Mouse (Mus musculus) layer of hippocampus, postnatal 10 days (tissue): ENCODE measurements around the gene Ccl25. TPM values are rescaled to one million over a fixed set of nuclear protein-coding genes. Genes with fewer than 3 reads are reported as not detected.
"Not testable (repeated sequence)": the region's sequence is repeated elsewhere in the genome, so short reads cannot be mapped to it uniquely, and the experiment has no call there.

Experiments
- DNase-seq, 2 experiments: peaks; one replicate each; pipeline ENCODE4 v3.0.0; 2021; ENCODE audit warnings: low spot score in 2 of 2
- total RNA-seq, 2 experiments: library from RNA; stranded (reverse); gene quantifications; 2 replicates each; pipeline ENCODE4 v1.2.3; 2021

Gene Ccl25
- total RNA-seq, 2 experiments from 2014 or later: 23.0 to 24.1 TPM

- DNase-seq: no peak
Observed at GRCm38 (mm10) chr8:4335678-4336077, 10.7 kb downstream of the Ccl25 start.

GRCm38 (mm10) chr8:4340207-4340606 lies 15.2 kb downstream of the Ccl25 start:
- DNase-seq: no peak

GRCm38 (mm10) chr8:4347661-4348060 lies 22.7 kb downstream of the Ccl25 start:
- no peak for DNase-seq

DNA sequence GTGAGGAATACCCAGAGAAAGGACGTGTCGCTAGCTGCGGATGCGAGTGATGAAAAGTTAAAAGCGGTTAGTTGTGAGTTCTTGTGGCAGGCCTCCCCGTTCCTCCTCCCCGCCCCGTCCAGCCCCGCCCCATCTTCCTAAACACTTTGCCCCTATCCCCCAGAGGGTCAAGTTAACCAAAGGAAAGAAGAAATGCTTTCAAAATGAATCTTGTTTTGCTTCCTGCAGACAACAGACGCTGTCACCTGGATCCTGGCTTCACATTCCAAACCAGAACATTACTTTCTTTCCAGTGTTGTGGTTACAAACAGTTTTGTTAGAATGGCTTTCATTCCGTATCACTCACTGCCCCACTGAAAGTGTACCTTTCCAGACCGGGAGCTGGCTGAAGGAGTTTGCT lies 23.3 kb downstream of the Ccl25 start:
- DNase-seq: no peak

GRCm38 (mm10) chr8:4349335-4349734 lies 24.3 kb downstream of the Ccl25 start:
- DNase-seq: no peak

DNA sequence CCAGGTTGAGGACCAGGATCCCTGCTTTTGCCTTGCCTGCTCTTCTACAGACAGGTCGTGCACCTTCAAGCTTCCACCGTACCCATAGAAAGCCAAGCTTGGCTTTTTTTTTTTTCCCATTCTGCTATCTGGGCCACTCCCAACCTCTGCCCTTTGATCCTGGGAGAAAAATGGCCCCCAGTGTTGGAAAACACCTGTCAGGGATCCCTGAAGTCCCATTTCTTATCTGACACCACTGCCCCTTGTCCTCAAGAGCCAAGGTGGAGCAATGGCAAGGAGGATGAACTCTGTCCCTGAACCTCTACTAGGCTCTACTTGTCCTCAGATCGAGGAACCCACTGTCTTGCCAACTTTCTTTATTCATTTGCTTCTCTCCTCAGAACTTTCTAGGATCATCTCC lies 25.6 kb downstream of the Ccl25 start:
- DNase-seq: no peak

DNA sequence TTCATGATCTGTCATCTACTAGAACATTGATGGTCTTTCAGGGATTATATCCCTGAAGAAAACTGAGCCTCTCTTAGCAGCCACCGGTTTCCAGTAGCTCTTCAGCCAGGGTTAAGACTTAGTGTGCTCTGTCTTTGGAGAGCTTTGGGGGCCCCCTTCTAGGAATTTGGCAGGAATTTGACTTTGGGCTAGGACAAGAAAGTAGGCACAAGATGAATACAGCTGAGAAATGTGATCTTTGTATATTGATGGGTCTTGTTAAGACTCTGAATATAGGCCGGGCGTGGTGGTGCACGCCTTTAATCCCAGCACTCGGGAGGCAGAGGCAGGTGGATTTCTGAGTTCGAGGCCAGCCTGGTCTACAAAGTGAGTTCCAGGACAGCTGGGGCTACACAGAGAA lies 27.6 kb downstream of the Ccl25 start:
- not testable (repeated sequence) for DNase-seq

GRCm38 (mm10) chr8:4353741-4354140 lies 28.7 kb downstream of the Ccl25 start:
- no peak for DNase-seq

GRCm38 (mm10) chr8:4354516-4354915 lies 29.5 kb downstream of the Ccl25 start:
- DNase-seq: no peak

- no peak for DNase-seq
Observed at GRCm38 (mm10) chr8:4355455-4355854, 30.4 kb downstream of the Ccl25 start.

DNA sequence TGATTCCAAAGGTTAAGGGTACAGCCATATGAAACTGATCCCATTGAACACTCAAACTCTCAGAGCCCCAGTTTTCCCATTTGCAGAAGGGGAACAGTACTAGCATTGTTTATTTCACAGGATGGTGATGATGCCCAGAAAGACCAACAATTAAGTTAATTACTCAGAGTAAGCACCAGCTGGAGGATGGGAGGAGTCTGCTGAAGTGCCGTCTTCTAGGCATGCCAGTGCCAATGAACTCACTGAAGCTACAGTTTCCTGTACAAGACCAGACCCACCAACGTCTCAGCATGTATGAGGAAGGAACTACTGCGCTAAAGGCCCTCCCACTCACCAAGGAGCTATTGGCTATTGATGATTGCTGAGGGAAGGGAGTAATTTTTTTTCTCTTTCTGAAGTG lies 34.4 kb downstream of the Ccl25 start:
- no peak for DNase-seq

- no peak for DNase-seq
Observed at GRCm38 (mm10) chr8:4360922-4361321, 35.9 kb downstream of the Ccl25 start.

DNA sequence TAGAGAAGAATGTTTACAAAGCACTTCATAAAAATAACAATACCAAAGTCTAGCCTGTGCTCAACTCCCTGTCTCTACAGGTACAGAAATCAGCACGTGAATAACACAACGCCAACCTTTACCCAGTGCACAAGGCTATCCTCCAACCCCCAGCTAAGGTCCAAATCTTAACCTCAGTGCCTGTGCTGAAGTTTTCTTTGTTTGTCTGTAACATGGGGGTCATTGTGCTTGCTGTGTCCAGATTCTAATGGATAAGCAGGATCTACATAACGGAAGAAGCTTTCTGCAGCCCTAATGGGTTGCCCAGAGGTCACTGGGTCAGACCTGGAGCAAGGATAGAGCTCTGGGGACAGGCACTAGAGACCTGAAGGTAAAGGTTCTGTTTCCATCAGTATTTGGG lies 41.2 kb downstream of the Ccl25 start:
- DNase-seq: no peak

DNA sequence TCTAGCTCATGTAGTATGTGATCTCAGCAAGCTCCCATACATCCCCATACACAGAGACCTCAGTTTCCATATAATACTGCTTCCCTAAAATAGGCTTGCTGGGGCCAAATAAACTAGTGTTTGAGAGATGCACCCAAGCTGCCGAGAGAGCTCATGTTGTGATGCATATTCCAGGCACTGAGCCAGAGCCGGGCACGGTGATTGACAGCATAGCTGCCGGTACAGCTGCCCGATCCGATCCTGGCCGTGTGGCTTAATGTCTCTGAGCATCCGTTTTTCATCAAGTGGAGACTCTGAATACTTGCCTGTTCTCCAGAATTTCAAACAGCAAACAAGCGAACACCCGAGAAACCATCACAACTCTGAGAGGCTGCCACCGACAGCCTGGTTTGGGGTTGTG lies 42.8 kb downstream of the Ccl25 start:
- DNase-seq: peak; percentile 67 to 78

DNA sequence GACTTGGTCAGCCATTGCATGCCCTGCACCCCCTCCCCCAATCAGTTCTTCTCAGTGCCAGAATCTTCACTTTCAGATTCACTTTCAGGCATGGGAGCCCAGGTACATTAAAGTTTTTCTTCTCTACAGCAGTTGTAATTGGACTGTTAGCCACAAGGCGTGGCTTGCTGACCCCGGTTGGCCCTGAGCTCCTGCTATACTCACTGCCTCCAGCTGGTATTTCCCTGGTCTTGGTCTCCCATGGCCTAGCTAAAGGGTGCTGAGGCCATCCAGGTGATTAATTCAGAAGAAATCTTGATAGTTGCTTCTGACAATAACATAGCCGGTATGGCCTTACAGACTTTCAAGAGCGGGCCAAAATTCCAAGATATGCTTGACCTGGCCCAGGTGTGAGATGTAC lies 43.5 kb downstream of the Ccl25 start:
- no peak for DNase-seq

GRCm38 (mm10) chr8:4370078-4370477 lies 45.1 kb downstream of the Ccl25 start:
- DNase-seq: peak; percentile 57 to 61

- no peak for DNase-seq
Observed at GRCm38 (mm10) chr8:4372657-4373056, 47.6 kb downstream of the Ccl25 start.

GRCm38 (mm10) chr8:4401442-4401841 lies 76.4 kb downstream of the Ccl25 start:
- DNase-seq: no peak

GRCm38 (mm10) chr8:4403960-4404879 lies 79.2 kb downstream of the Ccl25 start:
- DNase-seq: no peak

DNA sequence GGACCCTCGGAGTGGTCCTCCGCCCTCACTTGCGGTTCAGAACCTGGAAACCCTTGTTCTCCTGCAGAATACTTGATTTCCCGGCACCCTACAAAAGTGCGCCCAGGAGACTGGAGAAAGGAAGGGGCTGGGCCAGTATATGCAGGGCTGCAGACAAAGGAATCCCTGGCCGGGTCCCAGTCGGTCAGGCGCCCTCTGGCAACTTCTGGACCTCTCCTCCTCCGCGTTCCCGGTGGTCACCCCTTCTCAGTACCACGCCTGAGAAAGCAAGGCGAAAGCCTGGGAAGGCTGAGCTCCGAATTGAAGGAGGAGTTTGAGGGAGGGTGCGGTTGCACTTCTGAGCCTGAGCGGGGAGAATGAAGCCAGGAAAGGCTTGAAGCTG lies 79.9 kb downstream of the Ccl25 start:
- DNase-seq: no peak

DNA sequence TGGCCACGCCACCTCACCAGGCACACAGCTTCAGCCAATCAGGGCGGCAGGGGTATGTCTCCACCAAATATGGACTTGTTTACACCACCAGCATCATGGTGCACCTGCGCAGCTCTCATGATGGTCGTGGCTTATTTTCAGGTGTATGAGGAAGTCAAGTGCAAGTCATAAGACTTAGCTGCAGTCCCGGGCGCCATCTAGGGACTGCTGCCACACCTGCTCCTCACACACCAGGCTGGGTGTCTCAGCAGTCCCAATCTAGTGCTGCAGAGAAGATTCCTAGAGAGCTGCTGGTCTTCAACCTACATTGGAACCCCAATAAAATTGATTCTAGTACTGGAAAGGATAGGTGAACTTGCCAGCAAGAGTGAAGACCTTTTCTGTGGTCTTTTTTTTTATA lies 83.4 kb downstream of the Ccl25 start:
- not testable (repeated sequence) for DNase-seq
